Mouse (Mus musculus) myocyte (in vitro differentiated cells): ENCODE data around the gene Ptbp3. TPM values are rescaled to one million over a fixed set of nuclear protein-coding genes. Genes with fewer than 3 reads are reported as not detected.

Source experiments
- H3K27me3 ChIP-seq: one replicate; pipeline ENCODE4 v1.6.1; 2011; ENCODE audit not compliant: control insufficient read depth, insufficient read depth, insufficient read length
- H3K36me3 ChIP-seq: one replicate; pipeline ENCODE4 v1.6.1; 2011; ENCODE audit not compliant: control insufficient read depth, insufficient read depth
- H3K4me2 ChIP-seq: one replicate; pipeline ENCODE4 v1.6.1; 2011; ENCODE audit warnings: low read depth, control low read depth
- H3K4me3 ChIP-seq: one replicate; pipeline ENCODE4 v1.5.1; 2011; ENCODE audit warnings: mild to moderate bottlenecking, control low read depth, moderate library complexity
- H3K79me2 ChIP-seq: one replicate; pipeline ENCODE4 v1.6.1; 2011; ENCODE audit not compliant: control insufficient read depth, insufficient read depth
- H3ac ChIP-seq: one replicate; pipeline ENCODE4 v1.6.1; 2011; ENCODE audit not compliant: control insufficient read depth, insufficient read length
- CEBPB ChIP-seq: IDR thresholded peaks from 2 replicates; pipeline ENCODE4 v1.6.1; 2011; ENCODE audit warnings: mild to moderate bottlenecking, moderate library complexity; ENCODE audit not compliant: poor library complexity, insufficient read depth, severe bottlenecking
- E2F4 ChIP-seq: IDR thresholded peaks from one replicate; pipeline ENCODE4 v1.6.1; 2011; ENCODE audit warnings: mild to moderate bottlenecking, control low read depth, moderate library complexity; ENCODE audit not compliant: insufficient read depth
- MAX ChIP-seq: IDR thresholded peaks from one replicate; pipeline ENCODE4 v1.6.1; 2011; ENCODE audit warnings: low read depth, mild to moderate bottlenecking, control low read depth
- MYOD1 ChIP-seq, 3 experiments: IDR thresholded peaks; one replicate each; pipeline ENCODE4 v1.6.1; 2011; ENCODE audit warnings: control low read depth in 2 of 3, low read depth in 2 of 3, mild to moderate bottlenecking in 2 of 3, moderate library complexity in 1 of 3; ENCODE audit not compliant: insufficient read length in 2 of 3, control insufficient read depth in 1 of 3
- MYOG ChIP-seq, 3 experiments: IDR thresholded peaks; one replicate each; pipeline ENCODE4 v1.6.1; 2011; ENCODE audit warnings: control low read depth in 2 of 3, low read depth in 2 of 3, mild to moderate bottlenecking in 2 of 3; ENCODE audit not compliant: insufficient read length in 2 of 3, control insufficient read depth in 1 of 3, insufficient read depth in 1 of 3
- POLR2A ChIP-seq: IDR thresholded peaks from one replicate; pipeline ENCODE4 v1.6.1; 2011; ENCODE audit warnings: low read depth, mild to moderate bottlenecking, control low read depth, moderate library complexity; ENCODE audit not compliant: insufficient read length
- POLR2AphosphoS2 ChIP-seq: IDR thresholded peaks from one replicate; pipeline ENCODE4 v1.6.1; 2011; ENCODE audit warnings: low read depth, control low read depth; ENCODE audit not compliant: insufficient read length
- REST ChIP-seq: IDR thresholded peaks from one replicate; pipeline ENCODE4 v1.6.1; 2011; ENCODE audit warnings: mild to moderate bottlenecking, control low read depth, moderate library complexity; ENCODE audit not compliant: insufficient read depth, insufficient read length
- SRF ChIP-seq: IDR thresholded peaks from one replicate; pipeline ENCODE4 v1.6.1; 2011; ENCODE audit warnings: low read depth; ENCODE audit not compliant: control insufficient read depth, insufficient read length
- TCF12 ChIP-seq: IDR thresholded peaks from one replicate; pipeline ENCODE4 v1.6.1; 2011; ENCODE audit warnings: mild to moderate bottlenecking, control low read depth; ENCODE audit not compliant: poor library complexity, insufficient read depth, severe bottlenecking
- TCF3 ChIP-seq: IDR thresholded peaks from one replicate; pipeline ENCODE4 v1.6.1; 2011; ENCODE audit warnings: low read depth, control low read depth; ENCODE audit not compliant: insufficient read length
- USF1 ChIP-seq: IDR thresholded peaks from one replicate; pipeline ENCODE4 v1.6.1; 2011; ENCODE audit warnings: low read depth, mild to moderate bottlenecking, control low read depth, moderate library complexity
- polyA plus RNA-seq: library from polyadenylated mRNA; unstranded; fragments of >200 nt; fragmentation: generic; extraction: Trizol; gene quantifications from one replicate; pipeline ENCODE4 v1.2.1, GENCODE M21; 2012; ENCODE audit warnings: missing spikeins

Gene Ptbp3
- polyA plus RNA-seq, 1 experiment: 7.8 TPM

DNA sequence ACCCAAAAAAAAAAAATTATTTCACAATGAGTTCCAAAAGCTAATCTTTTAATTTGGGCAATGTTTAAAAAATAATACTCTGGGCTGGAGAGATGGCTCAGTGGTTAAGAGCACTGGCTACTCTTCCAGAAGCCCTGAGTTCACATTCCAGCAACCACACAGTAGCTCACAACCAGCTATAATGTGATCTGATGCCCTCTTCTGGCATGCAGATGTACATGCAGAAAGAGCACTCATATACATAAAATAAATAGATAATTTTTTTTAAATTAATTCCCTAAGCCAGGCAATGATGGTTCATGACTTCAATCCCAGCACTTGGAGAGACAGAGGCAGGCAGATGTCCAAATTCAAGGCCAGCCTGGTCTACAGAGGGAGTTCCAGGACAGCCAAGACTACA is 6.2 kb downstream of the Ptbp3 start:
- no peaks in the 10 kb centered on the region for H3K27me3 ChIP-seq
- no peak overlapping the region for H3K4me3 ChIP-seq
- H3ac ChIP-seq: no peak overlapping the region
- TF ChIP-seq TCF12 (no peak), MYOG (IDR thresholded peaks at IDR 0.05; ENCODE audit: control insufficient read depth in 1 of 3, insufficient read depth in 1 of 3, insufficient read length in 2 of 3, low read depth in 2 of 3) (no peak), REST (no peak), USF1 (no peak), E2F4 (no peak), TCF3 (no peak), CEBPB (no peak), MYOD1 (IDR thresholded peaks at IDR 0.05; ENCODE audit: control insufficient read depth in 1 of 3, insufficient read length in 2 of 3, low read depth in 2 of 3) (no peak), POLR2A (no peak), MAX (no peak), SRF (no peak), POLR2AphosphoS2 (no peak)
- peaks cover 100% of the 10 kb centered on the region for H3K79me2 ChIP-seq
- H3K4me2 ChIP-seq: no peak overlapping the region
- H3K36me3 ChIP-seq: peaks cover 7% of the 10 kb centered on the region

DNA sequence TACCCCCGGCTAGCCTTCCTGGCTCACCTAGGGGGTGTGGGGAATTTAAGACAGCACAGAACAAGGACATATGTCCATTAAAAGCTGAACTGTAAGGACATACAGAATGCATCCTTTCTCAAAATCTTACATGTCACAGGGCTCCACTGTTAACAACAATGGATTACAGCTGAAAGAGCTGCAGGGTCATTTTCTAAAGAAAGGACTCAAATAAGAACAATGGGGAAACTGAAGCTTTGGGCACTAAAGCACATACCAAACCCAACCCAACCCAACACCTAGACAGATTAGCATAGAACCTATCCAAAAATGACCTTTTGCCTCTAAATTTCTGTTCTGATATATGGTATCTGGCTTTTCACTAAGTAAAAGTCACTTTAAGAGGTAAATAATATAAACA is 12.9 kb downstream of the Ptbp3 start:
- Histone ChIP-seq H3ac (no peak overlapping the region), H3K36me3 (peaks cover 7% of the 10 kb centered on the region), H3K27me3 (no peaks in the 10 kb centered on the region), H3K79me2 (peaks cover 94% of the 10 kb centered on the region), H3K4me2 (no peak overlapping the region), H3K4me3 (no peak overlapping the region)
- TF ChIP-seq TCF3 (no peak), POLR2A (no peak), MYOG (IDR thresholded peaks at IDR 0.05; ENCODE audit: control insufficient read depth in 1 of 3, insufficient read depth in 1 of 3, insufficient read length in 2 of 3, low read depth in 2 of 3) (no peak), MYOD1 (IDR thresholded peaks at IDR 0.05; ENCODE audit: control insufficient read depth in 1 of 3, insufficient read length in 2 of 3, low read depth in 2 of 3) (no peak), POLR2AphosphoS2 (no peak), SRF (no peak), CEBPB (no peak), USF1 (no peak), TCF12 (no peak), REST (no peak), E2F4 (no peak), MAX (no peak)

DNA sequence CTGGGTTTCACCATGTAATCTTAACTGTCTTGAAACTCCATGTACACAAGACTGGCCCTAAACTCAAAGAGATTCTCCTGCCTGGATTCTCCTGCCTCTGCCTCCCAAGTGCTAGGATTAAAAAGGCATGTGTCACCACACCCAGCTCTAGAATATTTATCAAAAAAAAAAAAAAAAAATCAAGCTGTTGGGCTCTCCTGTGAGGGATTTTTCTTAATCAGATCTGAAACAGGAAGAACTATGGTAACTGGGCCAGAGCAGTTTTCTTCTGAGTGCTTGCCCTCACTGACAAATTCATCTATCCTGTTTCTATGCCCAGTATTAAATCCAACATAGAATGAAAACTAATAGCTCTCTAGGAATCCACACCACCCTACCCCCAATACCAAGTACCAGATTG is 13.5 kb downstream of the Ptbp3 start:
- Histone ChIP-seq H3K4me2 (no peak overlapping the region), H3K79me2 (peaks cover 94% of the 10 kb centered on the region), H3ac (no peak overlapping the region), H3K4me3 (no peak overlapping the region), H3K27me3 (no peaks in the 10 kb centered on the region), H3K36me3 (peaks cover 7% of the 10 kb centered on the region)
- TF ChIP-seq CEBPB (no peak), MYOD1 (IDR thresholded peaks at IDR 0.05; ENCODE audit: control insufficient read depth in 1 of 3, insufficient read length in 2 of 3, low read depth in 2 of 3) (no peak), POLR2AphosphoS2 (no peak), MYOG (IDR thresholded peaks at IDR 0.05; ENCODE audit: control insufficient read depth in 1 of 3, insufficient read depth in 1 of 3, insufficient read length in 2 of 3, low read depth in 2 of 3) (no peak), TCF3 (no peak), POLR2A (no peak), REST (no peak), E2F4 (no peak), TCF12 (no peak), USF1 (no peak), SRF (no peak), MAX (no peak)

DNA sequence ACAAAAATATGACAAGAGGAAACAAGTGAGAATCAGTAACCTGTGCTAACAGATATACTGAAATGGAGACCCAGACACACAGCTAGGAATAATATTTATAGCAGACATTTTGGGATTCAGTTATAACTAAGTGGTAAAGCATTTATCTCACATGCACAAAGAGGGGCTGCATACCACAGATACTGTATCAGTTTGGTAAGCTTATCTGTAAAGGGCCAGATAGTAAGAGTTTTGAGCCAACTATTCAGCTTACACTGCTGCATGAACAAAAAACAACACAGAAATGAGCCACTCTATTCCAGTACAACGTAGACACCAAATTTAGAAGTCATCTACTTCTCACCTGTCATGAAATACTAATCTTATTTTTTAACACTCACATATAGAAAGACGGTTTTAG is 15.9 kb downstream of the Ptbp3 start:
- TF ChIP-seq TCF3 (no peak), REST (no peak), USF1 (no peak), E2F4 (no peak), MAX (no peak), POLR2AphosphoS2 (no peak), MYOG (IDR thresholded peaks at IDR 0.05; ENCODE audit: control insufficient read depth in 1 of 3, insufficient read depth in 1 of 3, insufficient read length in 2 of 3, low read depth in 2 of 3) (no peak), POLR2A (no peak), TCF12 (no peak), CEBPB (no peak), SRF (no peak), MYOD1 (IDR thresholded peaks at IDR 0.05; ENCODE audit: control insufficient read depth in 1 of 3, insufficient read length in 2 of 3, low read depth in 2 of 3) (no peak)
- peaks cover 94% of the 10 kb centered on the region for H3K79me2 ChIP-seq
- no peak overlapping the region for H3K4me2 ChIP-seq
- H3ac ChIP-seq: no peak overlapping the region
- peaks cover under 1% of the 10 kb centered on the region for H3K36me3 ChIP-seq
- H3K4me3 ChIP-seq: no peak overlapping the region
- no peaks in the 10 kb centered on the region for H3K27me3 ChIP-seq
